Mouse (Mus musculus) kidney, postnatal 0 days (tissue): ENCODE data around the gene Gnptab. TPM values are rescaled to one million over a fixed set of nuclear protein-coding genes. Genes with fewer than 3 reads are reported as not detected.

Source experiments
- ATAC-seq: fragments of 200-750 bp; cut with Nextera tagmentation; replicated peaks from 2 replicates; pipeline ENCODE4 v1.8.0; 2017; ENCODE audit warnings: low read depth, moderate number of reproducible peaks, moderate TSS enrichment, moderate library complexity; ENCODE audit not compliant: low FRiP score
- DNase-seq: peaks from one replicate; pipeline ENCODE4 v3.0.0-alpha.2; 2016; ENCODE audit warnings: low spot score
- H3K27ac ChIP-seq: fragments of 300-500 bp; sonication (generic); 2 replicates; pipeline ENCODE4 v1.5.1; 2014; ENCODE audit warnings: mild to moderate bottlenecking
- H3K27me3 ChIP-seq: fragments of 300-500 bp; sonication (generic); 2 replicates; pipeline ENCODE4 v1.6.1; 2014; ENCODE audit warnings: low read length, mixed read lengths; ENCODE audit not compliant: insufficient read depth
- H3K36me3 ChIP-seq: fragments of 300-500 bp; sonication (generic); 2 replicates; pipeline ENCODE4 v1.6.1; 2014; ENCODE audit warnings: low read length, mixed read lengths; ENCODE audit not compliant: insufficient read depth
- H3K4me1 ChIP-seq: fragments of 300-500 bp; sonication (generic); replicated peaks from 2 replicates; pipeline ENCODE4 v1.6.1; 2014; ENCODE audit warnings: antibody characterized with exemption, low read length, mixed read lengths; ENCODE audit not compliant: insufficient read depth
- H3K4me2 ChIP-seq: fragments of 300-500 bp; sonication (generic); 2 replicates; pipeline ENCODE4 v1.6.1; 2014; ENCODE audit warnings: mild to moderate bottlenecking, low read length, moderate library complexity, mixed read lengths
- H3K4me3 ChIP-seq: fragments of 300-500 bp; sonication (generic); replicated peaks from 2 replicates; pipeline ENCODE4 v1.5.1; 2014; ENCODE audit warnings: low read depth, low read length
- H3K9ac ChIP-seq: fragments of 300-500 bp; sonication (generic); 2 replicates; pipeline ENCODE4 v1.6.1; 2014; ENCODE audit warnings: low read depth, low read length
- H3K9me3 ChIP-seq: fragments of 300-500 bp; sonication (generic); replicated peaks from 2 replicates; pipeline ENCODE4 v1.6.1; 2016; ENCODE audit warnings: low read length, inconsistent platforms, mixed read lengths
- CTCF ChIP-seq: IDR thresholded peaks from 2 replicates; pipeline ENCODE4 v1.5.1; 2016; ENCODE audit warnings: antibody characterized with exemption, low read depth, mild to moderate bottlenecking, moderate library complexity
- WGBS: fragments of 180-500 bp; shearing (Covaris S2); extraction: QIAGEN DNeasy Blood & Tissue Kit; methylation state at CpG from one replicate; pipeline ENCODE4 v1.1.7; 2014; 5-methylcytosine and 5-hydroxymethylcytosine counted together
- polyA plus RNA-seq: library from polyadenylated mRNA; unstranded; fragments of >200 nt; fragmentation: Nextera tagmentation; extraction: Ambion mirVana; gene quantifications from 2 replicates; pipeline ENCODE4 v1.2.1, GENCODE M21; 2015

Gnptab gene
- polyA plus RNA-seq, 1 experiment from 2014 or later: 9.0 TPM

GRCm38 (mm10) chr10:88374984-88375383 is 3.9 kb upstream of the Gnptab start:
- Histone ChIP-seq H3K9me3 (no peaks in the 10 kb centered on the region), H3K4me2 (no peak overlapping the region), H3K27me3 (no peaks in the 10 kb centered on the region), H3K4me1 (no peaks in the 10 kb centered on the region), H3K36me3 (no peaks in the 10 kb centered on the region), H3K4me3 (no peak overlapping the region), H3K9ac (no peak overlapping the region), H3K27ac (no peak overlapping the region)
- DNase-seq (peak; percentile 38), ATAC-seq (no peak)
- TF ChIP-seq CTCF: peak; percentile 50
- WGBS: 33% methylated on average over 10 of the region's 10 CpGs

GRCm38 (mm10) chr10:88376770-88377169 is 2.2 kb upstream of the Gnptab start:
- peak; percentile 98 for TF ChIP-seq CTCF
- 11% methylated on average over 11 of the region's 11 CpGs for WGBS
- Histone ChIP-seq H3K27ac (no peak overlapping the region), H3K9me3 (no peaks in the 10 kb centered on the region), H3K36me3 (no peaks in the 10 kb centered on the region), H3K4me1 (0 out of 2 replicates have a peak, but pooled peaks cover 6% of the 10 kb centered on the region), H3K4me2 (no peak overlapping the region), H3K4me3 (no peak overlapping the region), H3K9ac (no peak overlapping the region), H3K27me3 (no peaks in the 10 kb centered on the region)
- DNase-seq (peak; percentile 85), ATAC-seq (no peak)

GRCm38 (mm10) chr10:88377666-88378065 is 1.3 kb upstream of the Gnptab start:
- no peak for TF ChIP-seq CTCF

GRCm38 (mm10) chr10:88380002-88380401 is 1.1 kb downstream of the Gnptab start:
- Histone ChIP-seq H3K27ac (peak overlapping the region; percentile 44; the same call in 1 of the 2 replicates), H3K4me1 (0 out of 2 replicates have a peak, but pooled peaks cover 6% of the 10 kb centered on the region), H3K4me3 (peak overlapping the region; percentile 72), H3K36me3 (no peaks in the 10 kb centered on the region), H3K27me3 (no peaks in the 10 kb centered on the region), H3K9ac (peak overlapping the region; percentile 70; the same call in 1 of the 2 replicates), H3K9me3 (no peaks in the 10 kb centered on the region), H3K4me2 (peak overlapping the region; percentile 82)
- DNase-seq: peak; percentile 31
- no peak for TF ChIP-seq CTCF
- ATAC-seq: 0 out of 2 replicates have a peak, but pooled peaks have one; percentile 26
- 3% methylated on average over 11 of the region's 11 CpGs for whole genome bisulfite sequencing

More at GRCm38 (mm10) chr10:88377666-88378065, 1.3 kb upstream of the Gnptab start:
- no peaks in the 10 kb centered on the region for H3K9me3 ChIP-seq
- ATAC-seq (no peak), DNase-seq (no peak)
- H3K4me3 ChIP-seq: no peak overlapping the region
- no peaks in the 10 kb centered on the region for H3K36me3 ChIP-seq
- no peaks in the 10 kb centered on the region for H3K27me3 ChIP-seq
- no peak overlapping the region for H3K4me2 ChIP-seq
- no peak overlapping the region for H3K9ac ChIP-seq
- H3K4me1 ChIP-seq: 0 out of 2 replicates have a peak, but pooled peaks cover 6% of the 10 kb centered on the region
- H3K27ac ChIP-seq: no peak overlapping the region
- 79% methylated on average over 4 of the region's 4 CpGs for WGBS

GRCm38 (mm10) chr10:88380430-88381060 is 1.6 kb downstream of the Gnptab start:
- H3K27ac ChIP-seq: peak overlapping the region; percentile 44; the same call in 1 of the 2 replicates
- 35% methylated on average over 14 of the region's 14 CpGs for WGBS
- peak; percentile 26; the same call in 1 of the 2 replicates for TF ChIP-seq CTCF
- H3K9ac ChIP-seq: no peak overlapping the region
- peak overlapping the region; percentile 72 for H3K4me3 ChIP-seq
- ATAC-seq (no peak), DNase-seq (peak; percentile 27)
- no peaks in the 10 kb centered on the region for H3K36me3 ChIP-seq
- 0 out of 2 replicates have a peak, but pooled peaks cover 6% of the 10 kb centered on the region for H3K4me1 ChIP-seq
- peak overlapping the region; percentile 82 for H3K4me2 ChIP-seq
- no peaks in the 10 kb centered on the region for H3K27me3 ChIP-seq
- no peaks in the 10 kb centered on the region for H3K9me3 ChIP-seq

- DNase-seq (no peak), ATAC-seq (no peak)
- Histone ChIP-seq H3K9ac (no peak overlapping the region), H3K4me2 (peak overlapping the region; percentile 82; the same call in 1 of the 2 replicates), H3K9me3 (no peaks in the 10 kb centered on the region), H3K4me1 (0 out of 2 replicates have a peak, but pooled peaks cover 11% of the 10 kb centered on the region), H3K36me3 (no peaks in the 10 kb centered on the region), H3K27me3 (no peaks in the 10 kb centered on the region), H3K4me3 (no peak overlapping the region), H3K27ac (peak overlapping the region; percentile 33; the same call in 1 of the 2 replicates)
- 68% methylated on average over 4 of the region's 4 CpGs for WGBS
- TF ChIP-seq CTCF: no peak
Measured at GRCm38 (mm10) chr10:88381286-88381685, 2.4 kb downstream of the Gnptab start.
